Mouse (Mus musculus) G1E (cell line): Measurements from ENCODE around the gene Adgrg1. TPM values are rescaled to one million over a fixed set of nuclear protein-coding genes. Genes with fewer than 3 reads are reported as not detected.
A peak's percentile ranks its signal among the peaks of the same experiment; 100 is the strongest.

Experiments
- ATAC-seq: 2 replicates; pipeline ENCODE4 v1.8.0; 2016; ENCODE audit warnings: mild to moderate bottlenecking; ENCODE audit not compliant: insufficient number of reproducible peaks, poor library complexity, low FRiP score, severe bottlenecking; ENCODE audit errors: extremely low read depth
- DNase-seq: peaks from one replicate; pipeline ENCODE4 v3.0.0; 2012; ENCODE audit warnings: low spot score
- H3K27me3 ChIP-seq: 2 replicates; pipeline ENCODE4 v1.6.1; 2012; ENCODE audit warnings: mild to moderate bottlenecking, low read length, inconsistent platforms; ENCODE audit not compliant: insufficient read depth
- H3K36me3 ChIP-seq: replicated peaks from 2 replicates; pipeline ENCODE3; 2012; ENCODE audit warnings: mild to moderate bottlenecking, inconsistent platforms
- H3K4me1 ChIP-seq: 2 replicates; pipeline ENCODE4 v1.6.1; 2012; ENCODE audit warnings: low read depth, low read length, inconsistent platforms, mixed read lengths; ENCODE audit not compliant: insufficient read depth
- H3K4me3 ChIP-seq: 2 replicates; pipeline ENCODE4 v1.5.1; 2012; ENCODE audit warnings: low read depth, mild to moderate bottlenecking, inconsistent platforms, low read length, moderate library complexity, mixed read lengths
- H3K9me3 ChIP-seq: replicated peaks from 2 replicates; pipeline ENCODE4 v1.6.1; 2012; ENCODE audit warnings: inconsistent platforms
- CTCF ChIP-seq: IDR thresholded peaks from 2 replicates; pipeline ENCODE4 v1.5.1; 2012; ENCODE audit warnings: low read depth, low read length, inconsistent platforms, mixed read lengths
- GATA1 ChIP-seq: IDR thresholded peaks from 2 replicates; pipeline ENCODE4 v1.6.1; 2012; ENCODE audit warnings: borderline replicate concordance, low read length, inconsistent platforms, mixed read lengths
- GATA2 ChIP-seq: IDR thresholded peaks from 2 replicates; pipeline ENCODE4 v1.6.1; 2012; ENCODE audit warnings: low read depth, low read length, inconsistent platforms, borderline replicate concordance
- POLR2AphosphoS5 ChIP-seq: IDR thresholded peaks from 2 replicates; pipeline ENCODE4 v1.6.1; 2012; ENCODE audit warnings: low read depth, low read length, inconsistent platforms; ENCODE audit not compliant: insufficient replicate concordance
- TAL1 ChIP-seq: conservative IDR thresholded peaks from 2 replicates; pipeline ENCODE4 v1.6.1; 2012; ENCODE audit warnings: low read depth, low read length, inconsistent platforms, mixed read lengths
- polyA plus RNA-seq: library from polyadenylated mRNA; stranded (reverse); fragments of >175 nt; gene quantifications from 2 replicates; pipeline ENCODE4 v1.2.3, GENCODE M21; 2012
- total RNA-seq, 2 experiments: library from RNA; stranded (forward) in 1 of 2; stranded (reverse) in 1 of 2; fragments of 200-1000 nt in 1 of 2; fragments of >200 nt in 1 of 2; fragmentation: Nextera tagmentation in 1 of 2; gene quantifications; 2 replicates each; pipeline ENCODE4 v1.2.3; 2014 to 2017

The Adgrg1 gene
- total and polyA plus RNA-seq, 3 experiments = 57.7 to 339 (median 229) TPM

DNA sequence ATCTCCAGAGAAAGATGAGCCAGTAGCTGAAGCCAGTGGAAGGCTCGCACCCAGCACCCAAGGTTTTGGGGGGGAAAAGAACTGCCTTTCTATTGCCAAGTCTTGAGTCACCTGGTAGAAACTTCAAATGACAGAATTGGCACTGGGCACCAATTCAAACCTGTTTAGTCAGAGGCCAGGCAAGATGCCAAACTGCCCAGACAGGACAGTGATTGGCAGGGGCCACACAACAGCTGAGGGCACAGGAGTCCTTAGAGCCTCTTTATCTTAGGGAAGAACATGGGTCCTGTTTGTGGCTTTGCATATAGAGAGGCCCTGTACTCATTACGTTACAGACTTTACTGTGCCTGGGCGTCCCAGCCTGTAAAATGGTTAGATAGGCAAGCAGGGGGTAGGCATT lies 7.0 kb upstream of the Adgrg1 start:
- no peaks in the 10 kb centered on the region for H3K36me3 ChIP-seq
- peaks cover 89% of the 10 kb centered on the region for H3K4me1 ChIP-seq
- H3K4me3 ChIP-seq = no peak overlapping the region
- no peaks in the 10 kb centered on the region for H3K27me3 ChIP-seq
- no peak for ATAC-seq
- DNase-seq = no peak
- H3K9me3 ChIP-seq = no peaks in the 10 kb centered on the region
- no peak for TF ChIP-seq TAL1
- no peak for TF ChIP-seq POLR2AphosphoS5
- TF ChIP-seq CTCF = no peak
- no peak for TF ChIP-seq GATA2
- TF ChIP-seq GATA1 = no peak

DNA sequence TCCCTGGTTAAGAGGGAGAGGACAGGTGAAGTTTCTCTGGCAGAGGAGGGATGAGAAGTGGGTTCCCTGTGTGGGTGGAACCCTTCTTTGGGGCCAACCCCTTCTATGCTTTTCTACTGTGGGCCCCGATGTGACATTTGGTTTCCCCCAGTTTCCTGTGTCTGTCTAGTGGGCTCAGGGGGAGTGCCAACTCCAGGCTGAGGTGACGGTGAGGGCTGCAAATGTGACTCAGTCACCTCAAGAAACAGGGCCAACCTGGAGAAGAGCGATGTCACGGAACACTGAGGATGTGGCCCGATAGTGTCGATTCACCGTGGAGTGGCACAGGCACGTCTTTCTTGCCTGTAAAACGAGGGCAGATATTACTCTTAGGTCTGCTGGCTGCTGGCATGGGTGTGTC lies 1.3 kb upstream of the Adgrg1 start:
- Histone ChIP-seq H3K4me3 (no peak overlapping the region), H3K4me1 (peaks cover 92% of the 10 kb centered on the region), H3K9me3 (no peaks in the 10 kb centered on the region), H3K27me3 (no peaks in the 10 kb centered on the region), H3K36me3 (no peaks in the 10 kb centered on the region)
- DNase-seq = no peak
- no peak for ATAC-seq
- TF ChIP-seq POLR2AphosphoS5 (no peak), GATA2 (no peak), GATA1 (no peak), CTCF (no peak), TAL1 (no peak)

DNA sequence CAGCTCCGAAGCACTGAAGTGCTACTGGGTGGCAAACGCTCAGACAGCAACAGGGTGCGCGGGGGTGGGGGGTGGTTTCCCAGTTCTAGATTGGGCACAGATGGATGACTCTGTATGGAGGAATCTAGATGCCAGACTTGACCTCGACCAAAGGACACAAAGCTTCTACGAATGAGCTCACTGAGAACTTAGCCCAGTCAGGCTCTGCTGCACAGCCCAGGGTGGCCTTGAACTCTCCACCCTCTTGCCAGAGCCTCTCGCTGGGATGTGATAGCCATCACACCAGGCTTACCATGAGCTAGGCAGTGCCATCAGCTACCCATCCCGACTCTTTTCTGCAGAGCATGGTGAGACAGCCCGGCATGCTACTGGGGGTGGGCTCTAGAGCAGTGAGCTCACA lies 765 bp upstream of the Adgrg1 start:
- H3K27me3 ChIP-seq = no peaks in the 10 kb centered on the region
- TF ChIP-seq GATA1 (no peak), CTCF (no peak), TAL1 (no peak), POLR2AphosphoS5 (no peak), GATA2 (no peak)
- no peaks in the 10 kb centered on the region for H3K9me3 ChIP-seq
- no peaks in the 10 kb centered on the region for H3K36me3 ChIP-seq
- H3K4me3 ChIP-seq = no peak overlapping the region
- peaks cover 94% of the 10 kb centered on the region for H3K4me1 ChIP-seq
- DNase-seq (no peak), ATAC-seq (no peak)

DNA sequence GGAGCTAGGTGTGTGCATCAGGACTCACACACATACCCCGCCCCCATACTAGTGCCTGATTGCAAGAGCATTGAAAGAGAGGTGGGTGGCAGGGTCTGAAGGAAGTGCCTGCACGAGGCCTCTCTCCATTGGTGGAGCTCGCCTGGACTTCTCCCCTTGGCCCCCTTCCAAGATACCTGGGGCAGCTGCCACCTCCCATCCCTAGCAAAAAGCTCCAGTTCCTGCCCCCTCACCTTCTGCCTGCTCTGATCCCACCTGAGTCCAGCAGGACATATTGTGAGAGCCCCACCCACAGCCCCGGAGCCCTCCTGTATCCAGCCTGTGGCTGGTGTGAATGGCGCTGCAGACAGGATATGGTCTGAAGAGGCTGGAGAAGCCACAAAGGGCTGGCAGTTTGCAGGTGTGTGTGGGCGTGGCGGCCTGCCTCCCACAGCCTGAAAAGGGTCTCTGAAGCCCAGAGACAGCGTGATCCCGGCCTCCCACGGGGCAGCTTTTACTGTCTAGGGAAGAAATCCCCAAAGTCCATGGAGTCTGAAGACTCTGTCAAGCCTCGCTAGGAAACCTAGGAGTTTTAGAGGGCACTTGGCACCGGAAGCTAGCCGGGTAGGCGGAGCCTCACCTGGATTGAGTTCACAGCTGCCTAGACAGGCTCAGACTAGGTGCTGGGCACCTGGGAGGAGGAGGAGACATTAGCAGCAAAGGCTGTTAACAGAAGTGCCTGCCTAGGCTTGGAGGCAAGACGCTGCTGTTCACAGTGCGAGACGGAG lies 2.3 kb downstream of the Adgrg1 start:
- H3K4me1 ChIP-seq = peaks cover 96% of the 10 kb centered on the region

DNA sequence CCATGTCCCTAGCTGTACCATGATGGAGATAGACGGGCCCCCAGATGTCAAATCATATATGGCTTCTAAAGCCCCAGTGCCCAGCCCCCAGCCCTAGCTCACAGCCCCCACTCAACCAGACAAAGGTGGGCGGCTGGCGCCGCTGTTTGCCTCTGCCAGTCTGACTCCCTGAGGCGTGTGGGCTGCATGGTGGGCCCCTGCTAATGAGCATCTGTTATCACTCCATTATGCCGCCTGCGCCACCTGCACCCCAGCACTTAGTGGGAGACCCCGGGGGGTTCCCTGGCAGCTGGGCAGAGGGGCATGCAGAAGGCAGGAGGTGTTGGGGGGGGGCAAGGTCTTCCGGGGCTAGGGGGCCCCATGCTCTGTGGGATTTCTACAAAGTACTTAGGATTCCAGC lies 3.6 kb downstream of the Adgrg1 start:
- peak overlapping the region; percentile 68; the same call in 1 of the 2 replicates for H3K4me3 ChIP-seq
- H3K9me3 ChIP-seq = no peaks in the 10 kb centered on the region
- peaks cover 99% of the 10 kb centered on the region for H3K4me1 ChIP-seq
- no peak for DNase-seq
- ATAC-seq = no peak
- peaks cover 14% of the 10 kb centered on the region for H3K36me3 ChIP-seq
- no peaks in the 10 kb centered on the region for H3K27me3 ChIP-seq
- no peak for TF ChIP-seq TAL1
- TF ChIP-seq GATA1 = no peak
- TF ChIP-seq POLR2AphosphoS5 = no peak
- no peak for TF ChIP-seq CTCF
- no peak for TF ChIP-seq GATA2

More for the DNA sequence above, 2.3 kb downstream of the Adgrg1 start:
- Histone ChIP-seq H3K4me3 (peak overlapping the region; percentile 68), H3K9me3 (no peaks in the 10 kb centered on the region), H3K27me3 (no peaks in the 10 kb centered on the region), H3K36me3 (peaks cover 14% of the 10 kb centered on the region)
- DNase-seq (no peak), ATAC-seq (no peak)
- TF ChIP-seq GATA1 = no peak
- no peak for TF ChIP-seq CTCF
- no peak for TF ChIP-seq TAL1
- TF ChIP-seq POLR2AphosphoS5 = no peak
- TF ChIP-seq GATA2 = no peak

DNA sequence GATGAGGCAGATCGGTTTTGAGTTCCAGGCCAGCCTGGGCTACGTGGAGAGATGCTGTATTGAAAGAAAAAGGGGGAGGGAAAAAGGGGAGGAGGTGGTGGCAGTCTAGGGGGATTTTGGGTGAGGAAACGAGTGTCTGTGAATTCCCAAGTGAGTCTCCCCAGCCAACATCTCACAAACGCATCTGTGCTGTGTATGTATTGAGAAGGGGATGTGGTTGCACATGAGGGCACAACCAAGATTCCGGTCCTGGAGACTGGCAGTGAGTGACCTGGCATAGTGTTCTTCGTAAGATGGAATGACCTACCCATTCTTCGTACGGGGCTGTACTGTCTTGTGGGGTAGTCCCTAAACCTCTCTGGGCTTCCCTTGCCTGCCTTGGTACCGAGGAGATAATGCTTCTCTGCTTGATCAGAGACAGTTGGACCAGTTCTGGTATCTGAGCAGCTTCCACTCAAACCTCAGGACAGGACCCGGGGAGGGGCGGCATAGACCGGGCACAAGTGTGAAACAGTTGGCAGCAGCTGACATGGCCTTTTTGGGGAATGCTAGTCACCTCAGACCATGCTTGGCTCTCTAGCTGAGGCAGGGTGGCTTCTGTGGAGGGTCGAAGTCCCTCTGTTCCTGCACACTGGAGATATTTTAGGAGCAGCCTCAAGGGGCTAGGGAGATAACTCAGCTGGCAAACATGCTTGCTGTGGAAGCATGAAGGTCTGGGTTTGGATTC lies 4.2 kb downstream of the Adgrg1 start:
- no peak for TF ChIP-seq GATA2
- TF ChIP-seq POLR2AphosphoS5 = no peak
- no peak for TF ChIP-seq GATA1
- TF ChIP-seq CTCF = no peak
- no peak for TF ChIP-seq TAL1
- peak overlapping the region; percentile 23; the same call in 1 of the 2 replicates for H3K4me3 ChIP-seq
- peaks cover 14% of the 10 kb centered on the region for H3K36me3 ChIP-seq
- no peak for DNase-seq
- no peaks in the 10 kb centered on the region for H3K9me3 ChIP-seq
- H3K27me3 ChIP-seq = no peaks in the 10 kb centered on the region
- peaks cover 99% of the 10 kb centered on the region for H3K4me1 ChIP-seq
- no peak for ATAC-seq
